Mouse (Mus musculus): ENCODE results near the gene Nlrp6.

The Nlrp6 gene

GRCm38 (mm10) chr7:140912846-140913482 is 7.7 kb upstream of the Nlrp6 start:
- no peak for DNase-seq (ENCODE audit: low spot score)

GRCm38 (mm10) chr7:140914031-140914690 is 6.5 kb upstream of the Nlrp6 start:
- DNase-seq (ENCODE audit: low spot score), result no peak

GRCm38 (mm10) chr7:140919911-140920310 is 791 bp upstream of the Nlrp6 start:
- no peak for DNase-seq (ENCODE audit: low spot score)

GRCm38 (mm10) chr7:140921225-140921975 is 698 bp downstream of the Nlrp6 start:
- DNase-seq (ENCODE audit: low spot score), result no peak

- peak; percentile 66 for DNase-seq (ENCODE audit: low spot score)
Observed at GRCm38 (mm10) chr7:140922398-140923069, 1.8 kb downstream of the Nlrp6 start.

GRCm38 (mm10) chr7:140923070-140923775 is 2.5 kb downstream of the Nlrp6 start:
- no peak for DNase-seq (ENCODE audit: low spot score)

GRCm38 (mm10) chr7:140927181-140927580 is 6.5 kb downstream of the Nlrp6 start:
- DNase-seq (ENCODE audit: low spot score), result no peak

GRCm38 (mm10) chr7:140938436-140938835 is 17.7 kb downstream of the Nlrp6 start:
- no peak for DNase-seq (ENCODE audit: low spot score)

- DNase-seq (ENCODE audit: low spot score), result no peak
Observed at GRCm38 (mm10) chr7:140938896-140939295, 18.2 kb downstream of the Nlrp6 start.

GRCm38 (mm10) chr7:140939669-140940171 is 19.0 kb downstream of the Nlrp6 start:
- peak; percentile 63 for DNase-seq (ENCODE audit: low spot score)

- peak; percentile 88 for DNase-seq (ENCODE audit: low spot score)
Observed at GRCm38 (mm10) chr7:140941222-140942051, 20.7 kb downstream of the Nlrp6 start, which contains the start of gene Pgghg. Gene Pgghg, plus strand, starts transcription at chr7:140941391.

GRCm38 (mm10) chr7:140942341-140942740 is 21.6 kb downstream of the Nlrp6 start:
- no peak for DNase-seq (ENCODE audit: low spot score)

- no peak for DNase-seq (ENCODE audit: low spot score)
Observed at GRCm38 (mm10) chr7:140942811-140943210, 22.1 kb downstream of the Nlrp6 start.

- DNase-seq (ENCODE audit: low spot score), result no peak
Observed at GRCm38 (mm10) chr7:140943356-140943755, 22.7 kb downstream of the Nlrp6 start.

- DNase-seq (ENCODE audit: low spot score), result no peak
Observed at GRCm38 (mm10) chr7:140944236-140944635, 23.5 kb downstream of the Nlrp6 start.

GRCm38 (mm10) chr7:140945247-140945646 is 24.5 kb downstream of the Nlrp6 start:
- DNase-seq (ENCODE audit: low spot score), result no peak

GRCm38 (mm10) chr7:140946311-140946710 is 25.6 kb downstream of the Nlrp6 start:
- DNase-seq (ENCODE audit: low spot score), result no peak

- DNase-seq (ENCODE audit: low spot score), result no peak
Observed at GRCm38 (mm10) chr7:140946980-140947379, 26.3 kb downstream of the Nlrp6 start.

- peak; percentile 59 for DNase-seq (ENCODE audit: low spot score)
Observed at GRCm38 (mm10) chr7:140948161-140948560, 27.5 kb downstream of the Nlrp6 start.

GRCm38 (mm10) chr7:140949255-140949654 is 28.6 kb downstream of the Nlrp6 start:
- DNase-seq (ENCODE audit: low spot score), result no peak
